Mouse (Mus musculus) liver, postnatal 0 days (tissue): Measurements from ENCODE around the gene Cldnd2.
A peak's percentile ranks its signal among the peaks of the same experiment; 100 is the strongest.

Source experiments
- CTCF ChIP-seq: sonication (generic); IDR thresholded peaks from 2 replicates; pipeline ENCODE4 v1.5.1; 2016; ENCODE audit warnings: antibody characterized with exemption, low read depth
- EP300 ChIP-seq: IDR thresholded peaks from 2 replicates; pipeline ENCODE4 v1.6.1; 2016; ENCODE audit warnings: antibody characterized with exemption, low read depth, mild to moderate bottlenecking

DNA sequence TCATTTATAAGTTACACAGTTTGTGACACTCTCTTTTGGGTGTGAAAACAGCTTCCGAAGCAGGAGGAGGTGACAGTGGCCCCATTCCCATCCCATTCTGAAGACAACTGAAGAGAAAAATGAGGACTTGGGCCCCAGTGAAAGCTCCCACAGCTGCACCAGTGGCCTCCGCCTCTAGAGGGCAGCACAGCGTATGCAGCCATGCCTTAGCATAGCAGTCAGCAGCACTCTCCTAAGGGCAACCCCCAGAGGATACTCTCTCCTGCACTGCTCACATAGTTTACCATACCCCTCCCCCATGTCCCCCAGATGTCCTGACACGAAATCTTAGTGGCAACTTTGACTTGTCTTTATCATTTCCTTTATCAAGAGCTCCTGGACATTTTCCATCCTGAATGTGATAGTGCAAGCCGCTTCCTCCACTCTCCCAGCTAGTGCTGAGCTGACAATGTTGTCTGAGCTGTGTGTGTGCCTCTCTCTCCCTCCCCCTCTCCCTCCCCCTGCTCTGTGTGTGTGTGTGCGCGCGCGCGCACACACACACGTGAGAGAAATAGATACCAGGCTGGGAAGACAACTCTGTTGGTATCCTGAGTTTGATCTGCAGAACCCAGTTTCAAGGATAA is 17.5 kb upstream of the Cldnd2 start:
- TF ChIP-seq EP300 (no peak), CTCF (peak; percentile 96)
